Mouse (Mus musculus) CD4-positive, CD25-positive, alpha-beta regulatory T cell, adult 2 months (primary cell): ENCODE measurements at regions not wholly inside any gene's neighbourhood (a gene's known extent, or its start where the extent isn't known, plus 50 kb on each side); places are given as distances from the start of the nearest gene placed in this dataset.

Experiments used
- DNase-seq: peaks from one replicate; pipeline ENCODE4 v3.0.0-alpha.2; 2012; ENCODE audit warnings: low read depth, low spot score

GRCm38 (mm10) chr14:21932771-21933170 is 56.6 kb downstream of the Zfp503 start:
- DNase-seq, result no peak

GRCm38 (mm10) chr14:21931944-21932343 is 57.5 kb downstream of the Zfp503 start:
- no peak for DNase-seq

- peak; percentile 4 for DNase-seq
Measured at GRCm38 (mm10) chr14:21929048-21929447, 60.4 kb downstream of the Zfp503 start.

- no peak for DNase-seq
Measured at GRCm38 (mm10) chr14:21916671-21917070, 67.9 kb upstream of the Comtd1 start.

DNA sequence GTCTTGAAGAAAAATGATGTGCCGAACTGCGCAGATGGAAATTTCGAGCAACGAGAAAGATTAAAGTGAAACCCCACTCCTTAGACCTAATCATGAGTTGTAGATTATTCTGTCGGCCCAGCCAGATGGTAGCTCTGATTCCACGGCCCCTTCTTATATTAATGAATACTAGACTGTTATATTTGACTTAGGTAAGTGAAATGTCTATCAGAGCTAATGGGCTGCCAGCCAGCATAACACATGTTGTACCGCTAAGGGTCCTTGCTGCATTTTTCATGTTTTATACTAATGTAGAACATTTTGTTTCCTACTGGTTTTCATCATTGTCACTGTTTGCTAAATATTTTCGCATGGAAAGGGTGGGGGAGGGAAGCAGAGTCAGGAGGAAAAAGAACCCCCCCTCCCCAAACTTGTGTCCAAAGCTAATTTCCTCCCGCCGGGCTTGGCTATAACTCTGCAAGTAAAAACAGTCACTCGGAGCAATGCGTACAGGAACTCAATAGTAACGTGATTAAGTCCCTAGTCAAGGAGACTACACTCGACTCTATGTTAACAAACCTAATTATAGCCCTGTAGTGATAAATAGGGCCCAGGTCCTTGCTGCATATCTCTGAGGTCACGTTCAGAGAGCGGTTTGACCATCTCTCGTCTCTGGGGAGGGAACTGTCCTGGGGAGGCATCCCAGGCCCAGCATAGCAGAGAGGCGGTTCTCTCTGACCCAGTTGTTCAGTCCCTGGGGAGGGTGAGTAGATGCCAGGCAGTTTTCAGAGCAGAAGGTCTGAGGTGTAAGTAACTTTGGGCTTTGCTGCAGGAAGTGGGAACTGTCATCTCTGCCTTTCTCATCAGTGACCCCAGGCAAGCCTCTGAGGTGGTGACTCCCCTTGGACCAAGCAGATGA is 56.0 kb upstream of the Comtd1 start:
- DNase-seq, result no peak

GRCm38 (mm10) chr14:21903562-21904497 is 55.1 kb upstream of the Comtd1 start:
- DNase-seq, result no peak

DNA sequence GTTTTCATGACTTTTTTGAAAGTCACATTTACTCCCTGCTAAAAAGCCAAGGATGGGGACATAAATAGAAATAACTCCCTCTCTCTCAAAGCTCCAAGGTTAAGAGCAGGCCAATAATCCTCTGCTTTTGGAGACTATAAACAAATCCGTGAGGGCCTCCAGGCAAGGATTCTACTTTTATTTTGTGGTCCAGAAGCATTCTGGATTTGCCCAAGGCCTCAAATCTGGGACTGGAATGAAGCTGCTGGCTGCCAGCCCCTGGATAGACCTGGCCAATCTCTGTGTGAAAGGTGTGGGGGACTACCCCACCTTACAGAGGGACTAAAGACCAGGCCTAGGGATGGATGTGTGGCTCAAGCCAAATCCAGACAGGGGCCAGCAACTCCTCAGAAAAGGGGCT is 54.1 kb upstream of the Comtd1 start:
- no peak for DNase-seq

- no peak for DNase-seq
Measured at GRCm38 (mm10) chr14:21902456-21902855, 53.7 kb upstream of the Comtd1 start.

DNA sequence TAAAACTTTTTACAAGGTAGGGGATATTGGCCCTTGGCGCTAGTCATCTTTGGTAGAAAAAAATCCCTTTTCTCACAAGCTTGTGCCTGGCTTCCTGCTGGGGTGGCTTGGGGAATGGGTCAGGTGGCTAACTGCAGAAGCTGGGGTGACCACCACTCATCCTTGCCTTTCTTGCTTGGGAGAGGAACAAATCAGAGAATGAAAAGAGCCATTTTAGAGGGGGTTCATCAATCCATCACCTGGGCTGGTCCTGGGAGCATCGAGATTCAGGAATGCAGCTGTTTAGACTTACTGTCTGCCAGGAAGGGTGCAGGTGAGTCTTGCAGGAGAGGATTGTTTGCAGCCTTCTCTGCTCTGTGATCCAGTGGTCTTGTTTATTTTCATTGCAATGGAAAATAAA is 52.2 kb upstream of the Comtd1 start:
- no peak for DNase-seq

GRCm38 (mm10) chr14:21900516-21900915 is 51.7 kb upstream of the Comtd1 start:
- no peak for DNase-seq
